Mouse (Mus musculus): Measurements from ENCODE around the gene Gxylt1. TPM values are rescaled to one million over a fixed set of nuclear protein-coding genes. Genes with fewer than 3 reads are reported as not detected.

The Gxylt1 gene
- 22.2 TPM for polyA plus RNA-seq (2017; shearing (Covaris generic))

DNA sequence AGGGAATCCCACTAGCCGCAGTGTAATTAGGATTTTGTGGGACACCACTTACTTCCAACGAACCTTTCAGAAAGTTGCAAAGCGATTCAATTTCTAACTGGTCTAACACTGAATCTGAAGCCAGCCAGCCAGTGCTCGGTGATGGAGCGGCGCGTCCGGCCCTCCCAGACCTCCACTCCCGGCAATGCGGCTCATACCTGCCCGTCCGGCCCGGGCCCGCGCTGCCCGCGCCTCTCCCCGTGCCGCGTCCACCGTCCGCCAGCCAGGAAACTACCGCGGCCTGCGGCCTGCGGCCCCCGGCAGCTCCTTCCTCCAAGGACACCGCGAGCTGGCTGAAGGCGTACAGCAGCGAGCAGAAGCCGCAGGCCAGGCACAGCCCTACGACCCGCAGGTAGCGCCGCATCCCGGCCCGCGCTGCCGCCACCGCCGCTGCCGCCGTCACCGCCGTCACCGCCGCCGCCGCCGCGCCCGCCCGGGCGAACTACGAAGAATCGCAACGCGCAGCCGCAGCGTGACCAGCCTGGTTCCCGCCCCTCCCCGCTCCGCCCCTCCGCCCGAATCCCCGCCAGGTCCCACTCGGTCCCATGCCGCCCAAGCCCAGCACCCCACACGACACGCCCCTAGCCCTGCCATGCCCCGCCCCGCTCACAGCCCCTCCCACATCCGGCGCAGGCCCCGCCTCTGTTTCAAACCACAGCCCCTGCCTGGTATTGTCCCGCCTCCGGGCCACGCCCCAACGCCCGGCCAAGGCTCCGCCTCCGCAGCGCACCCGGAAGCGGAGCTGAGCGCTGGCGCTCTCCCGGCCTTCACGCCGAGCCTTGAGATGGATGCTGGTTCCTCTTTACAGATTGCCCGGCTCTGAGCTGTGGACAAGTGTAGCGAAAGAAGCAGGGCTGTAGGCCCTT lies at the start of gene Gxylt1:
Gene Gxylt1, minus strand, starts transcription at position 501 of the 905 bp plus-strand sequence.

Other genes with a start within 250 kb of the Gxylt1 start
- gene Yaf2, start 61.8 kb upstream of the Gxylt1 start, polyA plus RNA-seq (2017; shearing (Covaris generic)), result 55.7 TPM
- gene Zcrb1, start 123.2 kb upstream of the Gxylt1 start, polyA plus RNA-seq (2017; shearing (Covaris generic)), result 76.6 TPM
- gene Pphln1, start 123.2 kb upstream of the Gxylt1 start, polyA plus RNA-seq (2017; shearing (Covaris generic)), result 38.5 TPM

Data from naive thymus-derived CD4-positive, alpha-beta T cell, adult 5 months (primary cell).